Mouse (Mus musculus): ENCODE results near the gene Slfn1. TPM values are rescaled to one million over a fixed set of nuclear protein-coding genes. Genes with fewer than 3 reads are reported as not detected.

Slfn1 gene
- 1.6 and 1.8 TPM in 2 replicates for polyA plus RNA-seq (2015; fragmentation: Nextera tagmentation; extraction: Ambion mirVana)

- H3K27me3 ChIP-seq (replicated peaks), result no peaks in the 10 kb centered on the region
- H3K36me3 ChIP-seq, result no peaks in the 10 kb centered on the region
- no peaks in the 10 kb centered on the region for H3K9me3 ChIP-seq
- H3K9ac ChIP-seq, result no peak within 1 kb of the TSS
- H3K4me2 ChIP-seq, result no peak within 1 kb of the TSS
- H3K27ac ChIP-seq, result no peak within 1 kb of the TSS
- ATAC-seq (ENCODE audit: insufficient read depth, low FRiP score, low read depth), result no peak
- H3K4me1 ChIP-seq, result no peaks in the 10 kb centered on the region
- no peak within 1 kb of the TSS for H3K4me3 ChIP-seq (replicated peaks)
- 85% methylated on average over 13 of the region's 13 CpGs for WGBS
Observed at GRCm38 (mm10) chr11:83116597-83117227, at the start of gene Slfn1. Gene Slfn1 (plus strand): TSS chr11:83116849.

DNA sequence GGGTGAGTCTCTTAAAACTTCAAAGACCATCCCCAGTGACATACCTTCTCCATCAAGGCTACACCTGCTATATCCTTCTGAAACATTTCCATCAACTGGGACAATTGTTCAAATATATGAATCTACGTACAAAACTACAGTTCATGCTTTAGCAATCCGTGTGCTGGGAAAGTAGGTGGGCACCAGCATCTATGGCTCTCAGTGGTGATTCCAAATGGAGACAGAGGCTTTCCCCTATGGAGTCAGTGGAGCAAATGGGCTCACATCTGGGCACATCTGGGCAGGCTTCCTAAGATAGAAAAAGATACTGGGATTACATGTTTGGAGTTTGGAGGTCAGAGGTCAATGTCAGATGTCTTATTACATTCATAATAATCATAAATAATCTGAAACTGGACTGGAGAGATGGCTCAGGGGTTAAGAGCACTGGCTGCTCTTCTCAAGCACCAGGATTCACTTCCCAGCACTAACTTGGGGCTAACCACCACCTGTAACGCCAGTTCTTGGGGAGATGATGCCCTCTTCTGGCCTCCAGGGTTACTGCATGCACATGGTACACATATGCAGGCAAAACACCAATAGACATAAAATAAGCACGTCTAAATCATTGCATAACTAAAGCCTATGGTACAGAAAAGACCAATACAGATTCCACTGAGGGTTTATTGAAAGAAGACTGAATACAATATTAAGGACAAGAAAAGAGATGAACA is 48.5 kb upstream of the Slfn1 start:
- WGBS, result 70% methylated on average over 4 of the region's 4 CpGs
- no peak for ATAC-seq (ENCODE audit: insufficient read depth, low FRiP score, low read depth)
- H3K4me3 ChIP-seq (replicated peaks), result no peak overlapping the region
- no peak overlapping the region for H3K9ac ChIP-seq
- no peaks in the 10 kb centered on the region for H3K4me1 ChIP-seq
- no peaks in the 10 kb centered on the region for H3K27me3 ChIP-seq (replicated peaks)
- H3K36me3 ChIP-seq, result no peaks in the 10 kb centered on the region
- no peaks in the 10 kb centered on the region for H3K9me3 ChIP-seq
- no peak overlapping the region for H3K27ac ChIP-seq
- H3K4me2 ChIP-seq, result no peak overlapping the region

DNA sequence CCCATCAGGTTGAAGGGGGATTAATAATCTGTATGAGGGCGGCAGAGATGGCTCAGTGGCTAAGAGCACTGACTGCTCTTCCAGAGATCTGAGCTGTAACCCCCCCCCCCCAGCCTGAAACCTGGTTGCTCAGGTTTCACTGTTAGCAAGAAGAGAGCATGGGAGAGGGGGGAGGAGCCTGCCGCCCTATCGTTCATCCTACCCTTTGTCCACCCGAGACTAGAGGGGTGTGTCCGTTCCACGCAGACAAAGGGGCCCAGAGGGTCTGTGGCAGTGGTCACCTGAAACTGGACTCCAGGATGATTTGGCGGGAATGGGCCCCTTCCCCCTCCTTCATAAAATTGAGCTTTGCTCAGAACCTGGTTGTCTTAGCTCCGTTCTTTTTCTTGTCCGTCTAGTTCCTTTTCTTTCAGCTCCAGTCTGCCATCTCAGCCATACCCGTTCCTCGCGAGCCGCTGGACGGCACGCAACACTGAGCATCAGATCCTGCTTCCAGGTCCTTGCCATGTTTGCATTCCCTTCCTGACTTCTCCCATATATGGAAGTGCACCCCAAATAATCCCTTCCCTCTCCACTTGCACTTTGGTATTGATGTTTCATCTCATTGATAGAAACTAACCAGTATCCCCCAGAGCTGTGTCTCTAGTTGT is 46.2 kb upstream of the Slfn1 start:
- 82% methylated on average over 15 of the region's 15 CpGs for WGBS
- Histone ChIP-seq H3K27me3 (replicated peaks) (no peaks in the 10 kb centered on the region), H3K4me2 (no peak overlapping the region), H3K9me3 (no peaks in the 10 kb centered on the region), H3K4me1 (no peaks in the 10 kb centered on the region), H3K36me3 (no peaks in the 10 kb centered on the region), H3K9ac (no peak overlapping the region), H3K4me3 (replicated peaks) (no peak overlapping the region), H3K27ac (no peak overlapping the region)
- ATAC-seq (ENCODE audit: insufficient read depth, low FRiP score, low read depth), result no peak

DNA sequence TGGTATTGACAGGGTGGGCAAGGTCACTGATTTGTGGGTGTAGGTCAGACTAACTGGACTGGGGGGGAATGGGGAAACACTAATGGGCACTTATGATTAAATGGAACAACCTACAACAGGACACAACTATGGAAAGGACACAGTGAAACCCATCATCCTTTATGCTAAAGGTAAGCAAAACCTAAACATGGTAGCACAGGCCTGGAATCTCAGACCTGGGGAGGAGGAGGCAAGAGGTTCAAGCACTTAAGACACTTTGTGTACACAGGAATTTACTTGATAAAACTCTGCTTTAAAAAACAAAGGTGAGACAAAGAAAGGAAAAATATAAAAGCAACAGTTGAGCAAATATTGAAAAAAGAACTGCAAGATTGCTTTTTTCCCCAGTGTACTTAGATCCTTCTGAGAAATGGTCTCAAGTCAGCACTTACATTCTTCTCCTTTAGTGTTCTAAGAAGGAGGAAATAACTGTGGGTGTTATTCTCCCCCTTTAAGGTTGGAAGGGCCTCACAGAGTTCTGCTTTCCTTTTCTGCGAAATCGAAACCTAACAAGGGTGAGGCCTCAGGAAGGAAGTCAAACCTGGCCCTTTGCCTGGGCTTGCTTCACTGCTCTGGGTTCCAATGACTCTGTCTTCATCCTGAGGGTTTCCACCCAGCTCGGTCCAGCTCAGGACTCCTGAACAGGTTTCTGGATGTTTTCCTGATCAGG is 38.8 kb upstream of the Slfn1 start:
- Histone ChIP-seq H3K27me3 (replicated peaks) (no peaks in the 10 kb centered on the region), H3K4me1 (no peaks in the 10 kb centered on the region), H3K4me3 (replicated peaks) (no peak overlapping the region), H3K9me3 (no peaks in the 10 kb centered on the region), H3K36me3 (no peaks in the 10 kb centered on the region), H3K4me2 (no peak overlapping the region), H3K27ac (peak overlapping the region; percentile 83), H3K9ac (no peak overlapping the region)
- 37% methylated on average over 3 of the region's 3 CpGs for WGBS
- ATAC-seq (ENCODE audit: insufficient read depth, low FRiP score, low read depth), result peak; percentile 79; the same call in 1 of the 2 replicates

- H3K4me2 ChIP-seq, result no peak overlapping the region
- ATAC-seq (ENCODE audit: insufficient read depth, low FRiP score, low read depth), result no peak
Observed at GRCm38 (mm10) chr11:83078423-83079140, 38.1 kb upstream of the Slfn1 start.

DNA sequence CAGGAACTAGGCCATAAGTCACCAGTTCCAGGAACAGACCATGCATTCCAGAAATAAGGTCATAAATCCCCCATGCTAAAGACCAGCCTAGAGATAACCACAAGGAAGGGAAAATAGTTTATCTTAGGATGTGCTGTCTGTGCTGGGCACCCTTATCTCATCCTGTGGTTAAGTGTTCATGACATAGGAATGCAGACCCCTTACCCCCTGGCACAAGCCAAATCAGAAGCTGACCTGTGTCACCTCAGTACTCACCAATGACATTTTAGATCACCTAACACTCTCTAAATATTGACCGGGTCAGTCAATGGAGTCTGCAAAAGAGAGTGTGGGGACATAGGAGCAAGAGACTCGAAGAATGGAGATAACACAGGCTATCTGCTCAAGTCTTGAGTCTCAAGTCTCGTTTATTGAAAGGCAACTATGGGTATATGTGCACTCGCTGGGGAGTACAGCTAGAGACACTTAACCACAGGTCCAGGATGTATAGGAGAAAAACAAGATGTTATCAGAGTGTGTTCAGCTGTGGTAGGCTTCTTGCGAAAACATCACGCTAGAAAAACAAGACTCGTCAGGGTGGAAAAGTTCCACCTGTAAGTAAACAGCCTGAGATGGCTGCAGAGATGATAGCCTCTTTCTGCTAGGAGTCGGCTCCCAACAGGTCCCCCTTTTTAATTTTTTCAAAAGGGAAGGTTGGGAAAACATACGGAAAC is 37.0 kb upstream of the Slfn1 start:
- WGBS, result 53% methylated on average over 9 of the region's 9 CpGs

More at GRCm38 (mm10) chr11:83078423-83079140, 38.1 kb upstream of the Slfn1 start:
- no peak overlapping the region for H3K4me3 ChIP-seq (replicated peaks)
- H3K27me3 ChIP-seq (replicated peaks), result no peaks in the 10 kb centered on the region
- no peaks in the 10 kb centered on the region for H3K36me3 ChIP-seq
- no peak overlapping the region for H3K9ac ChIP-seq
- peak overlapping the region; percentile 83 for H3K27ac ChIP-seq
- no peaks in the 10 kb centered on the region for H3K9me3 ChIP-seq
- 67% methylated on average over 5 of the region's 5 CpGs for WGBS
- no peaks in the 10 kb centered on the region for H3K4me1 ChIP-seq

DNA sequence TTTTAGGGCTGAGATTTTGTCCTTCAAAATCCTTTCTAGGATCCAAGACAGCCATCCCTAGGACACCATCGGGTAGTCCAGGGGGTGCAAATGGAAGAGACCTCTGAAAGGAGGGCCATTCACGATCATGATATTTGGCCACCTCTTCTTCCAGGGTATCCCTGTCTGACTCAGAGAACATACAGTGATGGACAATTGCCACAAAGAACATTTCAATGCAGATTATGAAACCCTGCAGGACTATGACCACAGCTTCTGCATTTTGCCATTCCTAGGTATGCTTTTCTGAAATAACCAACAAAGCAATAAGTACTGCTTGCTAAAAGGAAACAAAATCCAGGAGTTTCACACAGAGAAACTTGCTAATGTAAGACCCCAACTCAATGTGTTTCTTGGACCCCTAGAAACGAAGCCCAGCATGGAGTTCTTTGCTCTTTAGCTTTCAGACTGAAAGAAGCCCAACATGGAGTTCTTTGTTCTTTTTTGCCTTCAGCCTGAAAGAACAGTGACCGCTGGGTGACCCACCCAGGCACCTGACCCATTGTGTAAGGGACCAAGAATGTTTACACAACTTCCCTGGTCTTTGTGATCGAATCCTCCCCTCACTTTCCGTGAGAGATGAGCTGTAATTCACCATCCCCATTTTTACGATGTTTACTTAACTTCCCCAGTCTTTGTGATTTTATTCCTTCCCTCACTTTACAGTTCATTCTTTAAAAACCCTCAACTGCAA is 33.7 kb upstream of the Slfn1 start:
- Histone ChIP-seq H3K27ac (no peak overlapping the region), H3K27me3 (replicated peaks) (no peaks in the 10 kb centered on the region), H3K4me1 (no peaks in the 10 kb centered on the region), H3K9me3 (no peaks in the 10 kb centered on the region), H3K36me3 (no peaks in the 10 kb centered on the region), H3K4me3 (replicated peaks) (no peak overlapping the region), H3K9ac (no peak overlapping the region), H3K4me2 (no peak overlapping the region)
- 57% methylated on average over 7 of the region's 7 CpGs for WGBS
- no peak for ATAC-seq (ENCODE audit: insufficient read depth, low FRiP score, low read depth)

More for the DNA sequence above, 37.0 kb upstream of the Slfn1 start:
- H3K27ac ChIP-seq, result no peak overlapping the region
- H3K4me2 ChIP-seq, result no peak overlapping the region
- no peaks in the 10 kb centered on the region for H3K27me3 ChIP-seq (replicated peaks)
- no peak overlapping the region for H3K4me3 ChIP-seq (replicated peaks)
- no peaks in the 10 kb centered on the region for H3K4me1 ChIP-seq
- H3K36me3 ChIP-seq, result no peaks in the 10 kb centered on the region
- H3K9me3 ChIP-seq, result no peaks in the 10 kb centered on the region
- no peak overlapping the region for H3K9ac ChIP-seq
- ATAC-seq (ENCODE audit: insufficient read depth, low FRiP score, low read depth), result no peak

DNA sequence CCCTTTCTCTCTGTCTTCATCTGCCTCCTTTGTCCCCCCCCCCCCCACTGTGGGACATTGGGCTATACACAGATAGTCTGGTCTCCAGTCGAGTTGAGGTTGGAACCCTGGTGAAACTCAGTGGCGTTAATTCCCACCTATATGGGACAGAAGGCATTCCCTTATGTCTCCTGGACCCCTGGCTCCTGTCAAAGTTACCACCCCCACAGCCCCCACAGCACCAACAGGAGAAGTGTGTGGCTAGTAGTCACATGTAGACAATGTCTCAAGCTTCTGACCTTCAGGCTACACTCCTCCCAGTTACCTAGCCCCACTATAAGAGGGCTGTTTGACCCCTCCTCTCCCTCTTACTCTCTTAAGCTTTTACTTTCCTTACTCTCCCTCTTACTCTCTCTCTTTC is 32.5 kb upstream of the Slfn1 start:
- no peak for ATAC-seq (ENCODE audit: insufficient read depth, low FRiP score, low read depth)
- H3K4me1 ChIP-seq, result no peaks in the 10 kb centered on the region
- 82% methylated on average over 2 of the region's 2 CpGs for WGBS

GRCm38 (mm10) chr11:83084761-83085160 is 31.9 kb upstream of the Slfn1 start:
- Histone ChIP-seq H3K4me2 (no peak overlapping the region), H3K27ac (no peak overlapping the region), H3K27me3 (replicated peaks) (no peaks in the 10 kb centered on the region), H3K36me3 (no peaks in the 10 kb centered on the region), H3K4me1 (no peaks in the 10 kb centered on the region), H3K9ac (no peak overlapping the region), H3K9me3 (no peaks in the 10 kb centered on the region), H3K4me3 (replicated peaks) (no peak overlapping the region)
- WGBS, result 86% methylated on average over 10 of the region's 10 CpGs
- ATAC-seq (ENCODE audit: insufficient read depth, low FRiP score, low read depth), result no peak

More for the DNA sequence above, 32.5 kb upstream of the Slfn1 start:
- no peaks in the 10 kb centered on the region for H3K27me3 ChIP-seq (replicated peaks)
- no peak overlapping the region for H3K9ac ChIP-seq
- no peaks in the 10 kb centered on the region for H3K9me3 ChIP-seq
- no peak overlapping the region for H3K4me3 ChIP-seq (replicated peaks)
- H3K36me3 ChIP-seq, result no peaks in the 10 kb centered on the region
- no peak overlapping the region for H3K27ac ChIP-seq
- no peak overlapping the region for H3K4me2 ChIP-seq

- no peak for ATAC-seq (ENCODE audit: insufficient read depth, low FRiP score, low read depth)
- Histone ChIP-seq H3K4me3 (replicated peaks) (no peak overlapping the region), H3K27me3 (replicated peaks) (no peaks in the 10 kb centered on the region), H3K36me3 (no peaks in the 10 kb centered on the region), H3K4me1 (no peaks in the 10 kb centered on the region), H3K9me3 (no peaks in the 10 kb centered on the region), H3K4me2 (no peak overlapping the region), H3K9ac (no peak overlapping the region), H3K27ac (no peak overlapping the region)
- 31% methylated on average over 2 of the region's 2 CpGs for WGBS
Observed at GRCm38 (mm10) chr11:83115138-83115537, 1.5 kb upstream of the Slfn1 start.

Measured in stomach, embryonic 15.5 days (tissue).